Mouse (Mus musculus) forebrain, embryonic 14.5 days (tissue): ENCODE measurements at regions not wholly inside any gene's neighbourhood (a gene's known extent, or its start where the extent isn't known, plus 50 kb on each side); places are given as distances from the start of the nearest gene placed in this dataset.
A peak's percentile ranks its signal among the peaks of the same experiment; 100 is the strongest.

Experiments used
- ATAC-seq: fragments of 200-750 bp; cut with Nextera tagmentation; 2 replicates; pipeline ENCODE4 v1.8.0; 2017; ENCODE audit warnings: mild to moderate bottlenecking, moderate library complexity
- DNase-seq: peaks from one replicate; pipeline ENCODE4 v3.0.0-alpha.2; 2015; ENCODE audit warnings: low spot score
- H3K27ac ChIP-seq: fragments of 300-500 bp; sonication (generic); 2 replicates; pipeline ENCODE4 v1.5.1; 2014; ENCODE audit warnings: low read depth, mild to moderate bottlenecking, control low read depth, low read length, moderate library complexity
- H3K27me3 ChIP-seq: fragments of 300-500 bp; sonication (generic); replicated peaks from 2 replicates; pipeline ENCODE4 v1.6.1; 2014; ENCODE audit warnings: low read length, control low read depth, mixed read lengths; ENCODE audit not compliant: control insufficient read depth, insufficient read depth
- H3K36me3 ChIP-seq: fragments of 300-500 bp; sonication (generic); 2 replicates; pipeline ENCODE4 v1.6.1; 2014; ENCODE audit warnings: low read length, control low read depth; ENCODE audit not compliant: control insufficient read depth, insufficient read depth
- H3K4me1 ChIP-seq: fragments of 300-500 bp; sonication (generic); 2 replicates; pipeline ENCODE4 v1.6.1; 2014; ENCODE audit warnings: antibody characterized with exemption, low read length, control low read depth; ENCODE audit not compliant: control insufficient read depth, insufficient read depth
- H3K4me2 ChIP-seq: fragments of 300-500 bp; sonication (generic); 2 replicates; pipeline ENCODE4 v1.6.1; 2014; ENCODE audit warnings: mild to moderate bottlenecking, control low read depth, low read length
- H3K4me3 ChIP-seq: fragments of 300-500 bp; sonication (generic); 2 replicates; pipeline ENCODE4 v1.5.1; 2014; ENCODE audit warnings: low read depth, low read length, control low read depth
- H3K9ac ChIP-seq: fragments of 300-500 bp; sonication (generic); 2 replicates; pipeline ENCODE4 v1.6.1; 2014; ENCODE audit warnings: mild to moderate bottlenecking, low read length, control low read depth, moderate library complexity
- H3K9me3 ChIP-seq: fragments of 300-500 bp; sonication (generic); replicated peaks from 2 replicates; pipeline ENCODE4 v1.6.1; 2016; ENCODE audit warnings: low read length, control low read depth, mixed read lengths; ENCODE audit not compliant: control insufficient read depth
- WGBS: fragments of 180-500 bp; shearing (Covaris S2); extraction: QIAGEN DNeasy Blood & Tissue Kit; methylation state at CpG from one replicate; pipeline ENCODE4 v1.1.7; 2014; 5-methylcytosine and 5-hydroxymethylcytosine counted together

GRCm38 (mm10) chr6:148588971-148589370 lies 144.8 kb upstream of the Tmtc1 start:
- Histone ChIP-seq H3K4me3 (no peak overlapping the region), H3K4me2 (no peak overlapping the region), H3K27ac (no peak overlapping the region), H3K4me1 (no peaks in the 10 kb centered on the region), H3K9ac (no peak overlapping the region), H3K9me3 (no peaks in the 10 kb centered on the region), H3K36me3 (no peaks in the 10 kb centered on the region), H3K27me3 (no peaks in the 10 kb centered on the region)
- ATAC-seq (peak; percentile 29; the same call in 1 of the 2 replicates), DNase-seq (peak; percentile 46)
- 51% methylated on average over 4 of the region's 4 CpGs for WGBS

- no peak overlapping the region for H3K27ac ChIP-seq
Measured at GRCm38 (mm10) chr6:148586439-148587321, 142.5 kb upstream of the Tmtc1 start.

GRCm38 (mm10) chr6:148584126-148584525 lies 139.9 kb upstream of the Tmtc1 start:
- Histone ChIP-seq H3K27ac (no peak overlapping the region), H3K4me1 (no peaks in the 10 kb centered on the region), H3K27me3 (no peaks in the 10 kb centered on the region), H3K9ac (no peak overlapping the region), H3K4me3 (no peak overlapping the region), H3K9me3 (no peaks in the 10 kb centered on the region), H3K4me2 (no peak overlapping the region), H3K36me3 (no peaks in the 10 kb centered on the region)
- WGBS, result 89% methylated on average over 2 of the region's 2 CpGs
- ATAC-seq, result no peak
- DNase-seq, result no peak

More at GRCm38 (mm10) chr6:148586439-148587321, 142.5 kb upstream of the Tmtc1 start:
- 69% methylated on average over 10 of the region's 10 CpGs for WGBS
- no peaks in the 10 kb centered on the region for H3K9me3 ChIP-seq
- no peak overlapping the region for H3K4me2 ChIP-seq
- peak; percentile 37; the same call in 1 of the 2 replicates for ATAC-seq
- DNase-seq, result peak; percentile 49
- no peaks in the 10 kb centered on the region for H3K36me3 ChIP-seq
- no peak overlapping the region for H3K9ac ChIP-seq
- H3K4me3 ChIP-seq, result no peak overlapping the region
- H3K27me3 ChIP-seq, result no peaks in the 10 kb centered on the region
- H3K4me1 ChIP-seq, result no peaks in the 10 kb centered on the region

- DNase-seq (peak; percentile 72), ATAC-seq (peak; percentile 46; the same call in 1 of the 2 replicates)
- Histone ChIP-seq H3K9me3 (no peaks in the 10 kb centered on the region), H3K36me3 (no peaks in the 10 kb centered on the region), H3K4me3 (no peak overlapping the region), H3K27me3 (no peaks in the 10 kb centered on the region), H3K9ac (no peak overlapping the region), H3K4me1 (no peaks in the 10 kb centered on the region), H3K4me2 (no peak overlapping the region), H3K27ac (no peak overlapping the region)
- 59% methylated on average over 3 of the region's 3 CpGs for WGBS
Measured at GRCm38 (mm10) chr6:148578281-148578680, 134.1 kb upstream of the Tmtc1 start.

- Histone ChIP-seq H3K9me3 (no peaks in the 10 kb centered on the region), H3K4me3 (no peak overlapping the region), H3K27me3 (no peaks in the 10 kb centered on the region), H3K4me1 (no peaks in the 10 kb centered on the region), H3K9ac (no peak overlapping the region), H3K4me2 (no peak overlapping the region), H3K27ac (no peak overlapping the region), H3K36me3 (no peaks in the 10 kb centered on the region)
- ATAC-seq (no peak), DNase-seq (no peak)
- WGBS, result 86% methylated on average over 3 of the region's 3 CpGs
Measured at GRCm38 (mm10) chr6:148577663-148578062, 133.5 kb upstream of the Tmtc1 start.

GRCm38 (mm10) chr6:148574742-148575453 lies 130.7 kb upstream of the Tmtc1 start:
- no peaks in the 10 kb centered on the region for H3K9me3 ChIP-seq
- no peak overlapping the region for H3K27ac ChIP-seq
- H3K4me2 ChIP-seq, result no peak overlapping the region
- no peak for ATAC-seq
- no peaks in the 10 kb centered on the region for H3K36me3 ChIP-seq
- WGBS, result 81% methylated on average over 7 of the region's 7 CpGs
- no peaks in the 10 kb centered on the region for H3K27me3 ChIP-seq
- H3K4me1 ChIP-seq, result no peaks in the 10 kb centered on the region
- H3K4me3 ChIP-seq, result no peak overlapping the region
- DNase-seq, result no peak
- no peak overlapping the region for H3K9ac ChIP-seq

GRCm38 (mm10) chr6:148572201-148572600 lies 128.0 kb upstream of the Tmtc1 start:
- Histone ChIP-seq H3K4me2 (no peak overlapping the region), H3K9me3 (no peaks in the 10 kb centered on the region), H3K27me3 (no peaks in the 10 kb centered on the region), H3K9ac (no peak overlapping the region), H3K27ac (no peak overlapping the region), H3K4me3 (no peak overlapping the region), H3K36me3 (no peaks in the 10 kb centered on the region), H3K4me1 (no peaks in the 10 kb centered on the region)
- peak; percentile 42; the same call in 1 of the 2 replicates for ATAC-seq
- peak; percentile 41 for DNase-seq
- WGBS, result 75% methylated on average over 5 of the region's 5 CpGs

- ATAC-seq (peak; percentile 80; the same call in 1 of the 2 replicates), DNase-seq (peak; percentile 77)
- Histone ChIP-seq H3K36me3 (no peaks in the 10 kb centered on the region), H3K9me3 (no peaks in the 10 kb centered on the region), H3K9ac (no peak overlapping the region), H3K4me3 (no peak overlapping the region), H3K27me3 (no peaks in the 10 kb centered on the region), H3K27ac (no peak overlapping the region), H3K4me2 (no peak overlapping the region), H3K4me1 (no peaks in the 10 kb centered on the region)
- 62% methylated on average over 3 of the region's 3 CpGs for WGBS
Measured at GRCm38 (mm10) chr6:148571651-148572050, 127.5 kb upstream of the Tmtc1 start.

- peak; percentile 42; the same call in 1 of the 2 replicates for ATAC-seq
- Histone ChIP-seq H3K4me2 (no peak overlapping the region), H3K9me3 (no peaks in the 10 kb centered on the region), H3K4me1 (peaks cover 6% of the 10 kb centered on the region), H3K4me3 (no peak overlapping the region), H3K36me3 (no peaks in the 10 kb centered on the region), H3K9ac (no peak overlapping the region), H3K27ac (no peak overlapping the region), H3K27me3 (no peaks in the 10 kb centered on the region)
- no peak for DNase-seq
- WGBS, result 17% methylated on average over 2 of the region's 2 CpGs
Measured at GRCm38 (mm10) chr6:148564146-148564545, 120.0 kb upstream of the Tmtc1 start.
